Mouse (Mus musculus) midbrain, embryonic 10.5 days (tissue): Measurements from ENCODE around the gene Klk7. TPM values are rescaled to one million over a fixed set of nuclear protein-coding genes. Genes with fewer than 3 reads are reported as not detected.

Experiments
- DNase-seq: peaks from one replicate; pipeline ENCODE4 v3.0.0-alpha.2; 2017; ENCODE audit warnings: low spot score
- H3K27ac ChIP-seq: fragments of 300-500 bp; sonication (generic); replicated peaks from 2 replicates; pipeline ENCODE4 v1.5.1; 2016; ENCODE audit warnings: mild to moderate bottlenecking
- H3K27me3 ChIP-seq: fragments of 300-500 bp; sonication (generic); 2 replicates; pipeline ENCODE4 v1.6.1; 2016; ENCODE audit warnings: low read depth, mild to moderate bottlenecking; ENCODE audit not compliant: poor library complexity, severe bottlenecking
- H3K36me3 ChIP-seq: fragments of 300-500 bp; sonication (generic); 2 replicates; pipeline ENCODE4 v1.6.1; 2016; ENCODE audit warnings: mild to moderate bottlenecking, moderate library complexity
- H3K4me1 ChIP-seq: fragments of 300-500 bp; sonication (generic); 2 replicates; pipeline ENCODE4 v1.6.1; 2016
- H3K4me3 ChIP-seq: fragments of 300-500 bp; sonication (generic); 2 replicates; pipeline ENCODE4 v1.5.1; 2016; ENCODE audit warnings: mild to moderate bottlenecking, moderate library complexity
- H3K9me3 ChIP-seq: fragments of 300-500 bp; sonication (generic); replicated peaks from 2 replicates; pipeline ENCODE4 v1.6.1; 2016; ENCODE audit warnings: mild to moderate bottlenecking
- WGBS: fragments of 180-500 bp; shearing (Covaris S2); methylation state at CpG from one replicate; pipeline ENCODE4 v1.1.7; 2016; 5-methylcytosine and 5-hydroxymethylcytosine counted together
- polyA plus RNA-seq: library from polyadenylated mRNA; unstranded; fragments of >200 nt; fragmentation: Nextera tagmentation; extraction: Ambion mirVana; gene quantifications from 2 replicates; pipeline ENCODE4 v1.2.1, GENCODE M21; 2016

The Klk7 gene
- polyA plus RNA-seq, result not detected in 2 replicates

- Histone ChIP-seq H3K27ac (no peak within 1 kb of the TSS), H3K36me3 (no peaks in the 10 kb centered on the region), H3K4me1 (no peaks in the 10 kb centered on the region), H3K27me3 (no peaks in the 10 kb centered on the region), H3K9me3 (no peaks in the 10 kb centered on the region), H3K4me3 (no peak within 1 kb of the TSS)
- 60% methylated on average over 5 of the region's 5 CpGs for WGBS
- no peak for DNase-seq
These were observed at the start of gene Klk7 for GRCm38 (mm10) chr7:43810994-43811393. Klk7 (plus strand) TSS chr7:43811294.

- H3K36me3 ChIP-seq, result no peaks in the 10 kb centered on the region
- H3K27ac ChIP-seq, result no peak overlapping the region
- H3K27me3 ChIP-seq, result no peaks in the 10 kb centered on the region
- H3K9me3 ChIP-seq, result no peaks in the 10 kb centered on the region
- 38% methylated on average over 8 of the region's 8 CpGs for WGBS
- DNase-seq, result peak; percentile 20
- no peak overlapping the region for H3K4me3 ChIP-seq
- peaks cover 4% of the 10 kb centered on the region for H3K4me1 ChIP-seq
These were observed 44.6 kb upstream of the Klk7 start for GRCm38 (mm10) chr7:43766484-43766883.

- Histone ChIP-seq H3K36me3 (no peaks in the 10 kb centered on the region), H3K4me1 (peaks cover 4% of the 10 kb centered on the region), H3K9me3 (no peaks in the 10 kb centered on the region), H3K27me3 (no peaks in the 10 kb centered on the region), H3K27ac (no peak within 1 kb of the TSS), H3K4me3 (no peak within 1 kb of the TSS)
- peak; percentile 8 for DNase-seq
- 74% methylated on average over 4 of the region's 4 CpGs for WGBS
These were observed 42.5 kb upstream of the Klk7 start, which contains the start of gene Klk12 for GRCm38 (mm10) chr7:43768597-43768996. Klk12 (plus strand) TSS chr7:43768897.

DNA sequence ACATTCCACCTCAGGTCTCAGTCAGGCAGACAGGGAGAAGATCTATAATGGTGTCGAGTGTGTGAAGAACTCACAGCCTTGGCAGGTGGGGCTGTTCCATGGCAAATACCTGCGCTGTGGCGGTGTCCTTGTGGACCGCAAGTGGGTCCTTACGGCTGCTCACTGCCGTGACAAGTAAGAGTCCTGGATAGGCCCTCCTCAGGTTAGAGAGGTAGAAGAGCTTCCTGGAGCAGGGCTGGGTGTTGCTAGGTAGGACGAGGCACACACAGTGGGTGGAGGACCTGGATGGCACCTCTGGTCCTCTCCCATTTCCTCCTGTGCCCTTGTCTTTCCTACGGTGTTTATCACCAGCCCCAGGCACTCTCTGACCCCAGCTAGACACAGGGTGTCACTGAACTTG is 41.5 kb upstream of the Klk7 start:
- no peaks in the 10 kb centered on the region for H3K9me3 ChIP-seq
- H3K27ac ChIP-seq, result no peak overlapping the region
- no peaks in the 10 kb centered on the region for H3K27me3 ChIP-seq
- 91% methylated on average over 8 of the region's 8 CpGs for WGBS
- DNase-seq, result peak; percentile 6
- no peaks in the 10 kb centered on the region for H3K36me3 ChIP-seq
- no peak overlapping the region for H3K4me3 ChIP-seq
- peaks cover 8% of the 10 kb centered on the region for H3K4me1 ChIP-seq

- Histone ChIP-seq H3K27ac (no peak overlapping the region), H3K36me3 (no peaks in the 10 kb centered on the region), H3K4me1 (peaks cover 19% of the 10 kb centered on the region), H3K27me3 (no peaks in the 10 kb centered on the region), H3K4me3 (no peak overlapping the region), H3K9me3 (no peaks in the 10 kb centered on the region)
- WGBS, result 97% methylated on average over 10 of the region's 10 CpGs
- peak; percentile 9 for DNase-seq
These were observed 40.4 kb upstream of the Klk7 start for GRCm38 (mm10) chr7:43770701-43771100.

GRCm38 (mm10) chr7:43771916-43772315 is 39.2 kb upstream of the Klk7 start:
- DNase-seq, result peak; percentile 9
- Histone ChIP-seq H3K27me3 (no peaks in the 10 kb centered on the region), H3K9me3 (no peaks in the 10 kb centered on the region), H3K36me3 (no peaks in the 10 kb centered on the region), H3K4me1 (peaks cover 17% of the 10 kb centered on the region), H3K27ac (no peak overlapping the region), H3K4me3 (no peak overlapping the region)
- 97% methylated on average over 6 of the region's 6 CpGs for WGBS

DNA sequence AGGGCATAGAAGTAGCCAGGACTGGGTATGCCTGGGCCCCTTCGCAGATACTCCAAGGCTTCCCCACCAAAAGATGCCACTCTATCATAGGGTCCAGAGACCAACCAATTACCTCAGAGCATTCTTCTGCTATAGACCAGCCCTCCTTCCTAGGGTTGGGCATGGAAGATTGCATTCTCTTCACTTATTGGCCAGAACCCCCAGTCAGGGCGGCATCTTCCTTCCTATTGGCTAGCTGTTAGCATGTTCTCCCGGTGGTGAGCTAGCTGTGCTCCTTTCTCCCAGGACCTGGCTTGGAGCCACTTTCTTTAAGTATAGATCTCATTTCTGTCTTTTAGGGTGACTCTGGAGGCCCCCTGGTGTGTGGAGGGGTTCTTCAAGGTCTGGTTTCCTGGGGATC is 38.2 kb upstream of the Klk7 start:
- no peaks in the 10 kb centered on the region for H3K27me3 ChIP-seq
- peaks cover 17% of the 10 kb centered on the region for H3K4me1 ChIP-seq
- no peaks in the 10 kb centered on the region for H3K9me3 ChIP-seq
- 82% methylated on average over 3 of the region's 3 CpGs for WGBS
- H3K27ac ChIP-seq, result no peak overlapping the region
- no peaks in the 10 kb centered on the region for H3K36me3 ChIP-seq
- H3K4me3 ChIP-seq, result no peak overlapping the region
- DNase-seq, result peak; percentile 5

- H3K9me3 ChIP-seq, result no peaks in the 10 kb centered on the region
- H3K27ac ChIP-seq, result peak within 1 kb of the TSS; percentile 85
- WGBS, result 89% methylated on average over 5 of the region's 5 CpGs
- no peak for DNase-seq
- H3K36me3 ChIP-seq, result no peaks in the 10 kb centered on the region
- H3K27me3 ChIP-seq, result no peaks in the 10 kb centered on the region
- H3K4me3 ChIP-seq, result no peak within 1 kb of the TSS
- H3K4me1 ChIP-seq, result peaks cover 17% of the 10 kb centered on the region
These were observed 36.7 kb upstream of the Klk7 start, which contains the start of gene Klk11 for GRCm38 (mm10) chr7:43774364-43774763. Klk11 (plus strand) TSS chr7:43774604.

- Histone ChIP-seq H3K9me3 (no peaks in the 10 kb centered on the region), H3K4me1 (peaks cover 17% of the 10 kb centered on the region), H3K27ac (peak overlapping the region; percentile 85), H3K4me3 (no peak overlapping the region), H3K36me3 (no peaks in the 10 kb centered on the region), H3K27me3 (no peaks in the 10 kb centered on the region)
- peak; percentile 12 for DNase-seq
- 40% methylated on average over 6 of the region's 6 CpGs for WGBS
These were observed 36.3 kb upstream of the Klk7 start for GRCm38 (mm10) chr7:43774802-43775201.

- Histone ChIP-seq H3K9me3 (no peaks in the 10 kb centered on the region), H3K27me3 (no peaks in the 10 kb centered on the region), H3K27ac (peak overlapping the region; percentile 85), H3K4me1 (peaks cover 17% of the 10 kb centered on the region), H3K36me3 (no peaks in the 10 kb centered on the region), H3K4me3 (no peak overlapping the region)
- WGBS, result 51% methylated on average over 7 of the region's 7 CpGs
- DNase-seq, result peak; percentile 11
These were observed 35.6 kb upstream of the Klk7 start for GRCm38 (mm10) chr7:43775311-43776057.

GRCm38 (mm10) chr7:43776506-43776905 is 34.6 kb upstream of the Klk7 start:
- no peak for DNase-seq
- no peak overlapping the region for H3K27ac ChIP-seq
- no peaks in the 10 kb centered on the region for H3K9me3 ChIP-seq
- peaks cover 17% of the 10 kb centered on the region for H3K4me1 ChIP-seq
- H3K36me3 ChIP-seq, result no peaks in the 10 kb centered on the region
- H3K4me3 ChIP-seq, result no peak overlapping the region
- H3K27me3 ChIP-seq, result peaks cover 3% of the 10 kb centered on the region; the same call in 1 of the 2 replicates
- 79% methylated on average over 5 of the region's 5 CpGs for WGBS

GRCm38 (mm10) chr7:43777423-43777822 is 33.7 kb upstream of the Klk7 start:
- Histone ChIP-seq H3K36me3 (no peaks in the 10 kb centered on the region), H3K4me1 (peaks cover 21% of the 10 kb centered on the region), H3K9me3 (no peaks in the 10 kb centered on the region), H3K27ac (no peak overlapping the region), H3K4me3 (no peak overlapping the region), H3K27me3 (peaks cover 7% of the 10 kb centered on the region; the same call in 1 of the 2 replicates)
- 90% methylated on average over 12 of the region's 12 CpGs for WGBS
- DNase-seq, result no peak

GRCm38 (mm10) chr7:43778176-43778970 is 32.7 kb upstream of the Klk7 start:
- H3K9me3 ChIP-seq, result no peaks in the 10 kb centered on the region
- H3K27ac ChIP-seq, result no peak overlapping the region
- peaks cover 26% of the 10 kb centered on the region for H3K4me1 ChIP-seq
- H3K4me3 ChIP-seq, result no peak overlapping the region
- H3K36me3 ChIP-seq, result no peaks in the 10 kb centered on the region
- peaks cover 16% of the 10 kb centered on the region for H3K27me3 ChIP-seq
- DNase-seq, result no peak
- 92% methylated on average over 10 of the region's 10 CpGs for WGBS
